Mouse (Mus musculus): Measurements from ENCODE around the gene Grb7.

Grb7 gene

DNA sequence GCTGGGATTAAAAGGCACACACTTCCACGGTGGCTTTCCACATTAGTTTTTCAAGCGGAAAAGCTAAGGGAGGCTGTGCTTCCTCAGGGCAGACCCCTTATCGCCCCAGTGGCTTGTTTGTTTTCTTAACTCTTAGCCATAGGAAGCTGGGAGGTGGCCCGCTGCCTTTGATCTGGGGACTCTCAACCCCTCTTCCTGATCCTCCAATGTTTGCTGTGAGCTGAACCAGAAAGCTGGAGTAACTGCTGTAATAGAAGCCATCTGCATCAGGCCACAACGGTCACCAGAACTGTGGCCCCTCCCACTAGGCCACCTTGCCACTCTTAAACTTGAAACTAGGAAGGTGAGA lies at the start of gene Grb7:
Gene Grb7 (plus strand): TSS at position 182 of the 349 bp plus-strand sequence.
- no peak for DNase-seq (ENCODE audit: low read depth in 1 of 2, low spot score in 2 of 2)

DNA sequence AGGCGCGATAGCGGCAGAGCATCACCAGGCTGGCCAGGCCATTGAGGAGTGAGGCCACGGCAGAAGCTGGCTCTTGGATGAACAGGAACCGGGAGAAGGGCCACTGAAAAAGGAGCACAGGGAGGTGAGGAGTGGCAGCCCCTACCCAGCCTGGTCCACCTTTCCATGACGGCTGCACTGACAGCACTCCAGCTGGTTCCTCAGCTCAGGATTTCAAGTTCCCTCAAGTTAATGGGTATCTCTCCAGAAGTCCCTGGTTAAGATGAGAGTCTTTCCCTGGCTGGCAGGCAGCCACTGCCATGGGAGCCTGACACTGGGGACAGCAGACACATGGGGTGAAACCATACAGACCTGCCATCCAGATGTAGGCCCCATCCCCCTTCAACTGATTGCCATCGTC lies 48.2 kb upstream of the Grb7 start:
- DNase-seq (ENCODE audit: low read depth in 1 of 2, low spot score in 2 of 2) = no peak

DNA sequence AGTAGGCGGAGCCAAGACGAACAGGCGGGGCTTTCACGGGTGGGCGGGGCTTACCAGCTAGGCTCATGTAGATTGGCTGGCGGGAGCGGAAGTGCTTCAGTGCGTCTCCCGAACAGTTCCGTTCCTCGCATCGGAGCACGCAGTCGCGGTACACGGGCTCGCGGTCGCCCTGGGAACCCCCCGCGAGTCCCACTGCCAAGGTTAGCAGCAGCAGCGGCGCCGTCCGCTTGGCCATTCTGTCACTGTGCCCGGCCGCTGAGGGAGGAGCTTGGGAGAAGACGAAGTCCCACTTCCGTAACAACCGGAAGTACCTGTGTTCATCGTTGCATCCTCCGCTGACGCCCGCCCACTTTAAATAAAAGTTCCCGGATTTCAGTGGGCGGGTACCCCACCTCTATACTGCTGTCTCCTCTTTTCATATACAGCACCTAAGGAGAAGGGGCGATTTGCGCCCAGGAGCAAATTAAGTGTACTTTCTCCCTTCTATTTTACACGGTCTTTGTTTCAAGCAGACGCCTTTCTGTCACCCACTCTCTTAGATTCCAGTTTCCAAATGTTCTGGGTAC lies 46.0 kb upstream of the Grb7 start, which contains the start of gene Pgap3:
Gene Pgap3 (minus strand): TSS at position 330 of the 566 bp plus-strand sequence.
- DNase-seq (ENCODE audit: low read depth in 1 of 2, low spot score in 2 of 2) = peak; percentile 44 to 76

- DNase-seq (ENCODE audit: low read depth in 1 of 2, low spot score in 2 of 2) = no peak
These were observed 45.4 kb upstream of the Grb7 start for GRCm38 (mm10) chr11:98400816-98401215.

GRCm38 (mm10) chr11:98406621-98407020 lies 39.6 kb upstream of the Grb7 start:
- no peak for DNase-seq (ENCODE audit: low read depth in 1 of 2, low spot score in 2 of 2)

DNA sequence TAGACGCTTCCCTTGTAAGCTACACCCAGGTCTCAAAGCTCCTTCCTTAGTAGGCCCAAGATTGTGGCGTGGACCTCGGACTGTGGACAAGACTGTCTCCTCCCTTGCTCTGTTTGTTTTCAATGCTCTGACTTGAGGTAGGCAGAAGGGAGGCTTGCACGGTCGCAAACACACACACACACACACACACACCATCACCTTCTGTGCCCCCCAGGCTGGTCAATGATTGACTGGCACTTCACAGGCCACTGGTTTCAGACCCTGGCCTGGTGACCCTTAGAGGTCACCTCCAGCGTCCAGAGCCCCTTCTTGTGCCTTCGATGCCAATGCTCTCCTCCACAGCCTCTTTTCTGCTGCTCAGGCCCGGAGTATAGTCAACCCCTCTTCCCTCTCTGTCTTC lies 37.3 kb upstream of the Grb7 start:
- no peak for DNase-seq (ENCODE audit: low read depth in 1 of 2, low spot score in 2 of 2)

DNA sequence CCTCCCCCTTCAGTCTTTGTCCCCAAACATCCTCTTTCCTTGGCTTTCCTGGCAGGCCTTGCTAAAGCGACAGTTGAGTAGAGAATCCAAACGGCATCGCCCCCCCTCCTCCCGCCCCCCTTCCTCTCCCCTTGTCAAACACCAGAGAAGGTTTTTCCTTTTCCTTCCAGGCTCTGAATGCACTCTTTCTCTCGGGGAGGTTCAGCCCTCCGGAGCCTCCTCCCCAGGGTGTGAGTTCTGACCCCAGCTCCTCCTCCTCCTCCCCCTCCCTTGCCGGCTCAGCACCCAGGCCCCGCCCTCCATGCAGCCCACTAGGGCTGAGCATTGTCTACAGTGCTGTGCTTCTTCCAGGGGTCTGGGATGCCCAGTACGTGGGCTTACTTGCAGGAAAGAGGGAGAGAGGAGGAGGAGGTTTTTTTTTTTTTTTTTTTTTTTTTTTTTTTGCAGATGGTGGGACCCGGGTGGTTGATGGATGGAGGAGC lies 36.8 kb upstream of the Grb7 start:
- no peak for DNase-seq (ENCODE audit: low read depth in 1 of 2, low spot score in 2 of 2)

- DNase-seq (ENCODE audit: low read depth in 1 of 2, low spot score in 2 of 2) = no peak
These were observed 33.9 kb upstream of the Grb7 start, which contains the start of gene Erbb2 for GRCm38 (mm10) chr11:98412273-98412796. Gene Erbb2 (plus strand): TSS chr11:98412470.

- DNase-seq (ENCODE audit: low read depth in 1 of 2, low spot score in 2 of 2) = no peak
These were observed 33.3 kb upstream of the Grb7 start for GRCm38 (mm10) chr11:98412797-98413301.

DNA sequence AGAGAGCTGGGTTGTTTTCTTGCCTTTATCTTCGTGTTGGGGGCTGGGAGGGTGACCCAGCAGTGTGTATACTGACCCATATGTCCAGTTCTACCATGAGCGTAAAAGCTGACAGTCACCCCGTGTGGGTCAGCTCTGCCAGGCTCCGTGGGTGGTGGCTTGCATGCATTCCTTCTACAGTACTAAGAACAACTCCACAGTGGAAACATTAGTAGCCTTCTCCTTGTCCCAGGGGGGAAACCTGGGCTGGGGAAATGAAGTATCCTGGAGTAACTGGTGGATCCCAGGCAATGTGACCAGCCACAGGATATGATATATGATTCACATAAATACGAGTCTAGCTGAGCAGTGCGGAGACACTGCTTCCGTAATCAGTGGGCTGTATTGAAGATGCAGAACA lies 32.5 kb upstream of the Grb7 start:
- DNase-seq (ENCODE audit: low read depth in 1 of 2, low spot score in 2 of 2) = no peak

DNA sequence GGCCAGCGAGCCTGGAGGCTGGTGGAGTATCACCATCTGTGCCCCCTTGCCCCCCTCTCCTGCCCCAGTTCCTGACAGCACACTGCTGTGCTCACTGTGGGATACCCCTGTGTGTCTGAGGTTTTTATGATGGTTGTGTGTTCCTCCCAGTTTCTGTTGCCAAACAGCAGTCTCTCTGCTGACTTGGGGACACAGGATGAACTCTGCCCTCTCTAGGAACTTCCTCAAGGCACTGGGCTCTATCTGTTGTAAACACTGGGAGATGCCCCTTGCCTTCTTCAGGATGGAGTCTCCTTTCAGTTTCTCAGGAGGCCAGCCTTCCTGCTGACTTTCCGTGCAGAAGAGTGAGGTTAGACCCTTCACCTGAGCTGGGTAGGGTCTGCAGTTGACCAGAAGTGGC lies 32.0 kb upstream of the Grb7 start:
- DNase-seq (ENCODE audit: low read depth in 1 of 2, low spot score in 2 of 2) = no peak

- DNase-seq (ENCODE audit: low read depth in 1 of 2, low spot score in 2 of 2) = no peak
These were observed 29.1 kb upstream of the Grb7 start for GRCm38 (mm10) chr11:98417074-98417473.

- DNase-seq (ENCODE audit: low read depth in 1 of 2, low spot score in 2 of 2) = no peak
These were observed 27.9 kb upstream of the Grb7 start for GRCm38 (mm10) chr11:98418273-98418672.

DNA sequence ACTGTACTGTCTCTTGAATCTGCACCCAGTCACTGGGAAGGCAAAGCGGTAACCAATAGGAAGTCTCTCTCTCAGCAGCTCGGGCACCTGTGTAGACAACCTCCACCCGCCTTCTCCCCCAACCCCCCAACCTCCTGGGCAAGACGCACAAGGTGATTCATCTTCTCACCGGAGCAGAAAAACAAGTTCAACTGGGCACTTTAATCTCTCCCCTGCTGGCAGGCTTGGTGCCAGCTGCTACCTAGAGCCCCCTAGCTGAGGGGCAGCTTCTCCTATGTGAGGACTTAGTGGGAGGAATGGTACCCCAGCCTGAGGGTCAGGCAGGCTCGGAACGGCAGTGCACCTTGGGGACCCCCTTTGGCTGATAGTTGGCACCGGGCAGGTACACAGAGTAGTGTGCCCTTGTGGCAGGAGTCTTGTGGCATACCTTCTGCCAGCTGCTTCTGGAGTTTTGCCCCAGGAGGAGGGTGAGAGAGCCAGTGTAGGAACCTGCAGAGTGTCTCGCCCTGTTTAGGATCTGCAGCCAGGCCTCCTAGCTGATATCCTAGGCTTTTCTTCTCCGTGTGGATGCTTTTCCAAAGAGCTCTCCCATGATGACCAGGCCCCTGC lies 27.2 kb upstream of the Grb7 start:
- DNase-seq (ENCODE audit: low read depth in 1 of 2, low spot score in 2 of 2) = no peak

DNA sequence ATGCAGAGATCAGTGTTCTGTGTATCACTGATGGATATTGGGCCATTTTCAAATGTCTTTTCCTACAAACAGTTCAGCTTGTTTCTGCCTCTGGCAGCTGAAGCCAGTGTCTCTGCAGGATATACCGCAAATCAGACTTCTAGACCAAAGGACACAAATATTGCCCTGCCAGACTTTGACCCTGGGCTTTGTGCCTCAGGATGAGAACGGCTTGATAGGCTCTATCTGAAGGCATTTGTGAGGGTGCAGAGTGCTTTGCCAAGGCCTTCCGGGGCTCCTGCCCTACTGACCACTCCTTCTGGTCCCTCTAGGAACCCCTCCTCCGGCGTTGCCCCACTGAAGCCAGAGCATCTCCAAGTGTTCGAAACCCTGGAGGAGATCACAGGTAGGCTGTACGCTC lies 19.6 kb upstream of the Grb7 start:
- no peak for DNase-seq (ENCODE audit: low read depth in 1 of 2, low spot score in 2 of 2)

DNA sequence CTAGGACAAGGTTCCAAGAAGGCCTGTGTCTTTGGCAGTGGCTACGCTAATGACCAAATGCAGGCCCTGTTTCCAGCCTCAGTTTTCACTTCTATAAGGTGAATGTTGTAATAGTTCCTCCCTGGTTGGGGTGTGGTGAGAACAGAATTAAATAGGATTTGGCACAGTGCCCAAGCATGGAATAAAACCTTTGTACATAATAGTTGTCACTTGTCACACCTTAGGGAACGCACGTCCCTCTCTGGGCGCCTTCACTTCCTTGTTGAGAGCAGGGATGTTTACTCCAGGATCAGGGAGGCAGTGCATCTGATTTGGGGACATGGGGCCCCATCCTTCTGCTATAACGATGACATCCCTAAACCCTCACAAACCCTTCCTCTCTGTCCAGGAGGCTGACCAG lies 17.8 kb upstream of the Grb7 start:
- no peak for DNase-seq (ENCODE audit: low read depth in 1 of 2, low spot score in 2 of 2)

DNA sequence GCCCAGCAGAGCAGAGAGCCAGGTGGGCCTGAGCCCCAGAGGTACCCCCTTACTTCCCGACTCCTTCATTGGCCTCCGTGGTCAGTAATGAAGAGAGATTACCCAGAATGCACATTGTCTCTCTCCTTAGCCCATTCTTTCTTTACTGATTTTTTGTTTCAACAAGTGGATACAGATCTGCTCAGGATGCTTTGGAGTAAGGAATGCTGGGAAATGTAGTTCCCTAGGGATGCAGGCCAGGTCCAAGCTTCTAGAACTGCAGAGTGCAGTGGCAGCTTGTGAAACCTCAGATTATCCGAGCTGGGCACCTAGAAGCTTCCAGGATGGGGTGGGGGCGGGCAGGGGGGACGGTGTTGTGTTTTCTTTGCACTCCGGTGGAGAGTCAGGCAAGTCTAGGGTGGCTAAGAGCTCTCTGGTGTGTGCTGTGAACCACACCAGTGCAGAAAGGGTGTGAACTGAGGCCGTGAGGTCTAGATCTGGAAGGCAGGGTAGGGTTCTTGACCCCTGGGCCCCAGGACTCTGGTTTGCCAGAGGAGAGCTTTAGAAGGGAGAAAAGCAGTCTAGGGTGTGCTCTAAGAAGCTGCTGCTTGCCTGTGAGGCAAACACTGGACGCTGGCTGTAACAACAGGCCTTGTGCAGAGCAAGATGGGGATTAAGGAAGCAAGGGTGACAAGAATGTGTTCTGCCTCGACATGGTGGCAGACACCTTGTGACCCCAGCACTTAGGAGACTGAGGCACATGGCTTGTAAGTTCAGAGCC lies 14.3 kb upstream of the Grb7 start:
- DNase-seq (ENCODE audit: low read depth in 1 of 2, low spot score in 2 of 2) = no peak

- no peak for DNase-seq (ENCODE audit: low read depth in 1 of 2, low spot score in 2 of 2)
These were observed 10.5 kb upstream of the Grb7 start for GRCm38 (mm10) chr11:98435723-98436122.

- DNase-seq (ENCODE audit: low read depth in 1 of 2, low spot score in 2 of 2) = no peak
These were observed 8.8 kb upstream of the Grb7 start for GRCm38 (mm10) chr11:98437441-98437840.

DNA sequence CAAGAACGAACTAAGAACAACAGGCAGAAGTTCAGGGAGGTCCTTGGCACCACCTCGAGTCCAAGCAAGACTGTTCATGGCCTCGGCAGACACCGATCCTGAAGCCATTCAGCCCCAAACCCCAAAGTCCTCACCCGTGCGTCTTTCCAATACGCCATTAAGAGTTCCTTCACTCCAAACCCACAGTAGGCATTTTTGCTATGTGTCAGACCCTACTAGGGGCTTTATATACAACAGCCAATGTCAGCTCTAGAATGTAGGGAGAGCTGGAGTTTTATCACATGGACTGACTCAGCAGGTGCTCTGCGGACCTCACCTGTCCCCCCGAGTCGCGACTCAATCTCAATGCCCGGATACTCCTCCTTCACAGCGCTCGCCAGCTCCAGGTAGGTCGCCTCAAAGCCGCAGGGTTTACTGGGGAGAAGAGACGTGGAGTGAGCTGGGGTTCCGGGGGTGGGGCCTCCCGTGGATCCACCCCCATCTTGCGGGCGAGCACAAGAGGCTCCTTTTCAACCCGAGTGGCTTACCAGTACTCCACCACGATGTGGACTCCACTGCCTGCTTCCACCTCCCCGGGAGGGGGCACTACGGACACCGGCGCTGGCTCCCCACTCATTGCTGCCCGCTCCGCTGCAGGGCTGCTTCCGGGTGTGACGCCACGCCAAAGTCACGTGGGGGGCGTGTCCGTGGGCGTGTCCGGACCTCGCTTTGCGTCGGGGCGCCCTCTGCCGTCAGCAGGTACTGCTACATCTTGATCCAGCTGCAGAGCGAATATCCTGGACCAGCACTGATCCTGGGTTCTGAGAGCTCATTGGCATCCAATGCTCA lies 7.6 kb upstream of the Grb7 start, which contains the start of gene Mien1:
Gene Mien1 (minus strand): TSS at position 661 of the 828 bp plus-strand sequence.
- DNase-seq (ENCODE audit: low read depth in 1 of 2, low spot score in 2 of 2) = peak; percentile 91 to 95

GRCm38 (mm10) chr11:98443688-98444087 lies 2.5 kb upstream of the Grb7 start:
- no peak for DNase-seq (ENCODE audit: low read depth in 1 of 2, low spot score in 2 of 2)

Measured in monocyte, adult 2 months (primary cell).